Mouse (Mus musculus) activated CD4-positive, CD25-positive, alpha-beta regulatory T cell, adult 9 weeks (primary cell): Measurements from ENCODE around the gene Gabra5. TPM values are rescaled to one million over a fixed set of nuclear protein-coding genes. Genes with fewer than 3 reads are reported as not detected.

ENCODE experiments used
- polyA plus RNA-seq: library from polyadenylated mRNA; unstranded; fragments of 100-300 nt; shearing (Covaris generic); gene quantifications from one replicate; pipeline ENCODE4 v1.2.1, GENCODE M21; 2017

Gabra5 gene
- not detected for polyA plus RNA-seq

GRCm38 (mm10) chr7:57509681-57510141 is at the start of gene Gabra5:
TSS of gene Gabra5 (minus strand) at chr7:57510059.

GRCm38 (mm10) chr7:57419392-57419791 is 90.5 kb downstream of the Gabra5 start, which contains the start of gene Gabrb3:
TSS of gene Gabrb3 (plus strand) at chr7:57419692.

DNA sequence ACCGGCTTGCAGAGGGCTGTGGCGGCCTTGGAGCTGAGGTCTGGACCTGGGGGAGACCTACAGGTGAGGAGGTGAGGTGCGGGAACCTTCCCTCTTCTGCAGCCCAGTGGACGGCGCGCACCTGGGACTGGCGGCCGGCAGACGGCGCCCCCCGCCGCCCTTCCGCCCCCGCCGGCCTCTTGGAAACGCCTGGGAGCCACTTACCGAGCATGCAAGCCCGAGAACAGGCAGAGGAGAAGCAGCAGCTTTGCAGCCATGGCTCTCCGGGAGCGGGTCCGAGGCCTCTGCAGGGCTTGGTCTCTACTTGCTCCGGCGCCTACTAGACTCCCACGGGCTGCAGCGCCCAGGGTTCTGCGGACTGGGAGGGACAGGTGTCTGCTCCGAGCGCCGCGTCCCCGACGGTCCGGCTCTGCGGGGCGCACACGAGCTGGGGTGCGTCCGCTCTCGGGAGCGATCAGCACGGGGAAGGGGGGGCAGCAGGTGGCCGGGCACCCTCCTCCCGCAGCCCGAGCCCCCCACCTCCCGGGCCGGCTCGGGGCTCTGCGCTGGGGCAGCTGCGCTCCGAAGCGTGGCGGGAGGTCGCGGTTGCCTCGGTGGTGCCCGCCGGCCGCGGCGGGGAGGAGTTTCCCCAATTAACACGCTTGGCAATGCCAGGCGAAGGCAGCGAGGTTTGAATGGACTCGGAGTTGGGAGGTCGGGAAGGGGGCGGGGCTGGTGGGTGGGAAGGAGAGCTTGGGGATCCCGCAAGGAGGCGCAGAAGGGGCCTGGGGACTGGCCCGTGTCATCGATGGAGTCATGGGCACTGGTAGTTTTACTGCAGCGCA is 123.1 kb downstream of the Gabra5 start, which contains the start of gene Gabrg3:
Gene Gabrg3 (minus strand): TSS at position 672 of the 824 bp plus-strand sequence.

Other genes starting within 250 kb of the Gabra5 start
- gene Gabrg3, start 122.9 kb downstream of the Gabra5 start, polyA plus RNA-seq: not detected
- not detected for gene Gabrb3, start 90.4 kb downstream of the Gabra5 start, polyA plus RNA-seq